Mouse (Mus musculus): ENCODE data around the gene Gpat3.

Gpat3 gene

DNA sequence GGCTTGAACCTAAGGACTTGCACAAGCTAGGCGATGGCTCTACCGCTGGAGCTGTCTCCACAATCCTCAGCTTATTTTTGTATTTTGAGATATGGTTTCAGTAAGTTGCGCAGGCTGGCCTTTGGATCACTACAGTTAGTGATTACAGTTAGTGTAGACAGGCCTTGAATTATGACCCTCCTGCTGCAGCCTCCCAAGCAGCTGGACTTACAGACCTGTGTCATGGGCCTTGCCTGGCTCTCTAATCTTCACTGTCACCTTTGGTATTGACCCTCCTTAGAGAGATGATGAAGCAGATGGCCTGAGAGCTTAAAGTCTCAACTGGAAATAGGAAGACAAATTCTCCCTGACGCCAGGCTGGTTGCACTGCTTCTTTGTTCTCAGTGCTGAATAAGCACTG, 8.4 kb downstream of the Gpat3 start:
- in situ Hi-C loops (cut with MboI; ENCODE audit: unreplicated experiment in 2 of 2): loop anchor here in 1 of 2 experiments (10.0 to 25.0 kb wide), 2 partner anchors 279 to 1633 kb away; partner anchors contain the start of genes Arhgap24 and Plac8

GRCm38 (mm10) chr5:100856552-100856951, 11.0 kb downstream of the Gpat3 start:
- in situ Hi-C loops (cut with MboI; ENCODE audit: unreplicated experiment in 2 of 2): loop anchor here in 1 of 2 experiments (10.0 to 25.0 kb wide), 2 partner anchors 282 to 1631 kb away; partner anchors contain the start of genes Arhgap24 and Plac8

GRCm38 (mm10) chr5:100860417-100861053, 15.0 kb downstream of the Gpat3 start:
- in situ Hi-C loops (cut with MboI; ENCODE audit: unreplicated experiment in 2 of 2): loop anchor here in 1 of 2 experiments (25.0 kb wide), 1 partner anchor 1627 kb away; the partner anchor contains the start of gene Arhgap24

GRCm38 (mm10) chr5:100861140-100861539, 15.6 kb downstream of the Gpat3 start:
- in situ Hi-C loops (cut with MboI; ENCODE audit: unreplicated experiment in 2 of 2): loop anchor here in 1 of 2 experiments (25.0 kb wide), 1 partner anchor 1626 kb away; the partner anchor contains the start of gene Arhgap24

DNA sequence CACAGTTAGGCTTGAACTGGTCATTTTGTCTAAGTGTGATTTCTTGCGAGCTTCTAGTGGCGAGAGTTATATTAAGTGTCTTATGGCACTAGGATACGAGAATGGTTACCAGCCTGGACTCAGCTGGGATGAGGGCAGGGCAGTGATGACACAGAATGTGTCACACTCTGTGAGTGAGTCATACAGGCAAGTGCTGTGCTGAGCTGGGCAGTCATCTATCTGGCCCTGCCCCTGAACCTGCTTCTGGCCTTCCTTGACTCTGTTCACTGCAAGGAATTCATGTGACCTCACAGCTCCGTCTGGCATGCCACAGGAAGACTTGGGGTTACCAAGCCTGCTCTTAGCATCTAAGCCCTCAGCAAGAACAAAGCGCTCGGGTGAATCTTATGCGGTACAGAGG, 16.3 kb downstream of the Gpat3 start:
- in situ Hi-C loops (cut with MboI; ENCODE audit: unreplicated experiment in 2 of 2): loop anchor here in 1 of 2 experiments (25.0 kb wide), 1 partner anchor 1625 kb away; the partner anchor contains the start of gene Arhgap24

DNA sequence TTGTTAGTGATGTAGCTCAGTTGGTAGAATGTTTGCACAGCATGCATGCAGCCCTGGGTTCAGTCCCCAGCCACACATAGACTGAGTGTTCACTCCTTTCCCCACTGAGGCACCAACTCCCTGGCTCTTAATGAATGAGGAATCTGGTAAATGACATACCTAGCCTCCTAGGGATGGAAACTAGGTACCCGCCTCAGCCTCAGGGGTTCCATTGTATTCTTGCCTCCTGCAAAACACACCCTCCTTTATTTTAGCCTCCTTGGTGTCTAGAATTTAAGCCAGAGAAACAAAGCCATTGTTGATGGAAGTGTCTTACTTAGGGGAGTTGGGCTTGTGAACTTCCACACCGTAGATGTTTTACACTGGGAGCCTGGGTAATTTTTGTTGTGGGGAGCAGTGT, 17.6 kb downstream of the Gpat3 start:
- in situ Hi-C loops (cut with MboI; ENCODE audit: unreplicated experiment in 2 of 2): loop anchor here in 1 of 2 experiments (25.0 kb wide), 1 partner anchor 1624 kb away; the partner anchor contains the start of gene Arhgap24

GRCm38 (mm10) chr5:100864438-100864837, 18.9 kb downstream of the Gpat3 start:
- in situ Hi-C loops (cut with MboI; ENCODE audit: unreplicated experiment in 2 of 2): loop anchor here in 1 of 2 experiments (25.0 kb wide), 1 partner anchor 1623 kb away; the partner anchor contains the start of gene Arhgap24

DNA sequence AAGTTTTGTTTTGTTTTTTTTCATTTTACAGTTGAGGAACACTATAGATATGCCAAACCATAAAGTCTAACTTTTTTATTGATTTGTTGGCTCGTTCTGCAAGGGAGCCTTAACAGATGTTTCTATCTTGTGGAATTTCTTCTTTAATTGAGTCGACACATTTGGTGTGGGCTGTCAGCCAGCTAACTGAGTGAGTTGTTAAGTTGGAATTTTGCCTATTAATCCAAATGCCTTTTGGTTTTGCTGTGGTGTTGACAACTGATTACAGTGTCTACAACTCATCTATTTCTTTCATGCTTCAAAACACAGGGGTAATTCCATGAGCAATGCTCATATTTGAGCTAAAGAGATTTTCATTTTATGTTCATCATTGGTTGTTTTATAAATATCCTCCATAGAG, 20.7 kb downstream of the Gpat3 start:
- in situ Hi-C loops (cut with MboI; ENCODE audit: unreplicated experiment in 2 of 2): loop anchor here in 1 of 2 experiments (25.0 kb wide), 1 partner anchor 1621 kb away; the partner anchor contains the start of gene Arhgap24

GRCm38 (mm10) chr5:100869197-100869895, 23.8 kb downstream of the Gpat3 start:
- in situ Hi-C loops (cut with MboI; ENCODE audit: unreplicated experiment in 2 of 2): loop anchor here in 1 of 2 experiments (25.0 kb wide), 1 partner anchor 1618 kb away; the partner anchor contains the start of gene Arhgap24

DNA sequence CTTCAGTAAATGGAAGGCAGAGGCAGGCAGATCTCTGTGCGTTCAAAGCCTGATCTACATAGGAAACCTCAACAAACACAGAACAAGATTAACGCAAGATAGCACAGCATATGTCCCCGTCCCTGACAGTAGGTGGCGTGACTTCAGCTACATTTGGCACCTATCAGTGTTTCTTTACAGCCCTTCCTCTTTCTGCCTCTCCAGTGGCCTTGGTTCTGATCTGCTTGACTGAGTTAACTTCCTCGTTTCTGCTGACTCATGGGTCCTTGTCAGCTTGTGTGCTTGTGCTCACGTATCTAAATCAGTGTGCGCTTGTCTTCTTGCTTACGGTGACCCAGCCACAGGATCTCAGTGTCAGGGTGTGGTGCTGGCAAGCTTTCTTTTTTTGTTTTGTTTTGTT, 26.5 kb downstream of the Gpat3 start:
- in situ Hi-C loops (cut with MboI; ENCODE audit: unreplicated experiment in 2 of 2): loop anchor here in 1 of 2 experiments (25.0 kb wide), 1 partner anchor 1615 kb away; the partner anchor contains the start of gene Arhgap24

DNA sequence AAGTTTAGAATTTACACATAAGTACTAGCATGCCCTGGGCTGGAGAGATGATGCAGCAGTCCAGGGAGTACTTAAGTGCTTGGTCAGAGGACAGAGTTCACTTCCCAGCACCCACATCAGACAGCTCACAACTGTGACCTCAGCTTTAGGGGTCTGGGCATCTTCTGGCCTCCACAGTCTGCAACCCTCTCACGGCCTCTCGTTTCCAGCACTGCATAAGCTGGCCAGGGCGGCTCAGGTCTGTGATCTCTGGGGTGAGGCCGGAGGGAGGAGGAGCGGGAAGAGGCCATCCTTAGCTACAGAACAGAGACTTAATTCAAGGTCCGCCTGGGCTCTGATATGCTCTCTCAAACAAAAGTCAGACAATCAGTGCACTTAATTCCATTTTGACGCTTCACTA, 29.2 kb downstream of the Gpat3 start:
- in situ Hi-C loops (cut with MboI; ENCODE audit: unreplicated experiment in 2 of 2): loop anchor here in 1 of 2 experiments (5.0 to 25.0 kb wide), 3 partner anchors 32 to 1613 kb away; partner anchors contain the start of gene Arhgap24

GRCm38 (mm10) chr5:100875180-100875579, 29.7 kb downstream of the Gpat3 start:
- in situ Hi-C loops (cut with MboI; ENCODE audit: unreplicated experiment in 2 of 2): loop anchor here in 1 of 2 experiments (5.0 kb wide), 2 partner anchors 33 to 37 kb away; no protein-coding TSS in a partner anchor

- in situ Hi-C loops (cut with MboI; ENCODE audit: unreplicated experiment in 2 of 2): loop anchor here in 1 of 2 experiments (5.0 kb wide), 2 partner anchors 35 kb away; no protein-coding TSS in a partner anchor
Measured at GRCm38 (mm10) chr5:100877021-100877420, 31.5 kb downstream of the Gpat3 start.

GRCm38 (mm10) chr5:100885216-100885615, 39.7 kb downstream of the Gpat3 start:
- in situ Hi-C loops (cut with MboI; ENCODE audit: unreplicated experiment in 2 of 2): no loop called here

GRCm38 (mm10) chr5:100886331-100886988, 40.9 kb downstream of the Gpat3 start:
- in situ Hi-C loops (cut with MboI; ENCODE audit: unreplicated experiment in 2 of 2): no loop called here

DNA sequence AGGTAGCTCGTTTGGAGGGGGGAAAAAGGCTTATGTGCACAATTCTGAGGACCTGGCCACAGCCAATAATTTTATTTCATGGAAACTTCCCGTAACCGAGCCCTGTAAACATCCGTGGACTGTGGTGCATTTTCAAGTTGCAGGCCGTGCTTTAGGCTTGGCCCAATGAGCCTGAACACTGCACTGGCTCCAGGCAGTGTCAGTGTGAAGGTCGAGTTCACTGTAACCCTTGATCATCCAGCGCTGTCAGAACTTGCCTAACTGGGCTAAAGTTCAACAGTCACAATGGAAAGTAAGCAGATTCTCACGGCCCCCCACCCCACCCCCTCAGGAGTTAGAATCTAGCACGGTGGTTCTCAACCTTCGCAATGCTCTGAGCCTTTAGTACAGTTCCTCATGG, 50.7 kb downstream of the Gpat3 start:
- in situ Hi-C loops (cut with MboI; ENCODE audit: unreplicated experiment in 2 of 2): no loop called here

DNA sequence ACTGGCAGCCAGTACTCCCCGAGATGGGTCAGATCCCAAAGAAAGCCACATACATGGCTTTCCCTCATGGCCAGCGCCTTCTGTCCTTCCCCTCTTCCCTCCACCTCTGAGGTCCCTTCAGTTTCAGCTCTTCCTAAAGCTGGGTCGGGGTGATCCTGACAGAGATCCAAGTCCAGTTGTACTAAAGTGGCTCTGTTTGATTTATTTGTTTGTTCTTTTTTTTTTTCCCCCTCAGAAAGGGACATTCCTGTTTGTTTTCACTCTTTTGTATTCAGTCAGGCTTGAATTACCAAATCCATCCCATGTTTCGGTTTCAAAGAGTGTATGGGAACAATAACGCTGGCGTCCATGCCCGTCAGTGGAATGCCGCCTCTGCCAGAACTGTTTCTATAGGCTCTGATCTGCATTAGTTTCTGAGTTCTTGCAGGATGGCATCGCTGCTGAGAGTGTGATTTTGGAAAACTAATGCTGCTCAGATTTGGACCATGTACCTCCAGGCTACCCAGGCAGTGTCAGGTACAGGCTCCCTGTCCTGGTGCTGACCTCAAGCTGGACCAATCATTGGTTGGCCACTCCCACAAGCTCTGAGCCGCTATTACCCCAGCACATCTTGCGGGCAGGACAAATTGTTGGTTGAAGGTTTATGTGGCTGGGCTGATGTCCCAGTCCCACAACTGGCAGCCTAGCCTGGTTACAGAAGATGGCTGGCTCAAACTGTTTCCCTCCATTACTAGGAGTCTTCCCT, 54.4 kb downstream of the Gpat3 start:
- in situ Hi-C loops (cut with MboI; ENCODE audit: unreplicated experiment in 2 of 2): loop anchor here in 1 of 2 experiments (25.0 kb wide), 1 partner anchor 938 kb away; no protein-coding TSS in a partner anchor

GRCm38 (mm10) chr5:100901046-100901445, 55.5 kb downstream of the Gpat3 start:
- in situ Hi-C loops (cut with MboI; ENCODE audit: unreplicated experiment in 2 of 2): loop anchor here in 1 of 2 experiments (25.0 kb wide), 1 partner anchor 939 kb away; no protein-coding TSS in a partner anchor

DNA sequence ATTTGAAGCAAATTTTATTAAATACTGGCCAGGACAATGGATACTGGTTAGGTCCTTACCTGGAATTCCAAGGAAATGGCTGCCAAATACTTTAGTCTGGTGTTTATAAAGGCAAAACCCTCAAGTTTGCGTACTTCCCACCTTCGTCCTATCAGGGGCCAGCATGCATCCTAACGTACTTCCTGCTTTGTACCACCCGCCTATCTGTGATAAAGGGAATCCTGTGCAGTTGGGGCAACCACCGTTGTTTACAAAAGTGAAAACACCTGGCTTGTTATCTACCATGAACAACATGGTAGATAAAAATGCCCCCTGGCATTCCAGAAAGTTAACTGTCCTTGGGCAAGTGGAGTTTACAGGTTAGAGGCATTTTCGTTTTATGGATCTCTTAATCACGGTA, 63.0 kb downstream of the Gpat3 start:
- in situ Hi-C loops (cut with MboI; ENCODE audit: unreplicated experiment in 2 of 2): loop anchor here in 1 of 2 experiments (25.0 kb wide), 1 partner anchor 946 kb away; no protein-coding TSS in a partner anchor

Measured in v-Abl transformed pro-B cells (cell line).